Mouse (Mus musculus) forelimb bud, embryonic 11.5 days (tissue): ENCODE data around the gene Fbxl3.
A peak's percentile ranks its signal among the peaks of the same experiment; 100 is the strongest.

Source experiments
- DNase-seq: peaks from one replicate; pipeline ENCODE4 v3.0.0-alpha.2; 2012; ENCODE audit warnings: low read depth, low spot score

The Fbxl3 gene

DNA sequence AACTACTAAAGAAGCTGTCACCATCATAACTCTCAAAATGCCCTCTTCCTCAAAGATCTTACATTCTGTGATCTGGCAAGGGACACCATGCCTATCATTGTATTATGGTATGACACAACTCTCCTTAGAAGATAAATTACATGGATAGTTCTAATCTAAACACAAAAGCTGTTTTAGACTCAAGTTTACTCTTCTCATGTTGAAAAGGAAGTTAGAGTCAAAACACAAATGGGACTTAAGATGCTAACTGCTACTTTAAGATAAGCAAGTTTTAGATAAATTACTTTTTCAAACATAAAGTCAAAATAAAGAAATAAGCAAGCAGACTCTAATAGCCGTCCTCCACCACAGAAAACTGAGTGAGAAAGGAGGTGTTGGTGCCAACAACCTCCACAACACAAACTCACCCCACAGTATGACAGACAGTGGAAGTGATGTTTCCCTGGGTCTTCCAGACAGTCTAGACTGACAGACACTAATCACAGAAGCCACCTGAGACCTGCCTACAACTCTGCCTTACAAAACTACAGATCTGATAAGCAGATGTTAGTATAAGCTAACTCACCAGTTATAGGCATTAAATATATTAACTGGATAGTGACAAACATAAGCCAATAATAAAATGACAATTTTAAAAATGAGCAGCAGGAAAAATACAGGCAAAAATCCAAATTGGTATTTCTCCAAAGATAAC, 13.4 kb downstream of the Fbxl3 start:
- DNase-seq = no peak

DNA sequence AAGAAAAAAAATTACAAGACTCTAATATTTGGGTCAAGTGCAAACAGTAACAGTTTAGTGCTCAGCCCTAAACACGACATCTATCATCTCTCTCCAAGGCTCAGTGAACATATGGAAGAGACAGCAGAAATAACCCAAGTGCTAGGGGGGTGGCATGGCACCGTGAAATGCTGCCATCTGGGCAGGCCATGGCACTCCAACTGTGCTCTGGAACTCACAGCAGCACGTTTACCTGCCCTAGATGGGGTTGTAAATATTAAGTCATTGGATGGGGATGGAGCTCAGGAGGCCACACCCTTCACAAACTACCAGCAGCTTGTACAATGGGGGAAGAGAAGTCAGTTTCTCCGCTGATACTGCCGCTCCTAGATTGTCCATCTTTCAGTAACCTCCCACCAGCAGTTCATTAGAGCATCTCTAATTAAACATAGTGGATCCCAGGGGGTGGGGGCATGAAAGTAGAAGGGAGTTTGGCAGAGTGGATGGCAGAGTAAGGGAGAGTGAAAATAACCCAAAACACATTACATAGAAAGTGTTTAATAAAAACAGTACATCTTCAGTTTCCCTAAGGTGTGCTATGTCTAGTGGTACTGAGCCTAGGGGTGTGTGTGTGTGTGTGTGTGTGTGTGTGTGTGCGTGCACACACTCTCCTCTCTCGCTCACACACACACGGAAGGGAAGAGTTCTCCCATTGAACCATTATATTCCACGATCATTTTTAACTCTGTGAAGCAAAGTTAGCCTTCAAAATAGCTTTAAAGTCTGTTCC, 20.0 kb downstream of the Fbxl3 start:
- DNase-seq = no peak

DNA sequence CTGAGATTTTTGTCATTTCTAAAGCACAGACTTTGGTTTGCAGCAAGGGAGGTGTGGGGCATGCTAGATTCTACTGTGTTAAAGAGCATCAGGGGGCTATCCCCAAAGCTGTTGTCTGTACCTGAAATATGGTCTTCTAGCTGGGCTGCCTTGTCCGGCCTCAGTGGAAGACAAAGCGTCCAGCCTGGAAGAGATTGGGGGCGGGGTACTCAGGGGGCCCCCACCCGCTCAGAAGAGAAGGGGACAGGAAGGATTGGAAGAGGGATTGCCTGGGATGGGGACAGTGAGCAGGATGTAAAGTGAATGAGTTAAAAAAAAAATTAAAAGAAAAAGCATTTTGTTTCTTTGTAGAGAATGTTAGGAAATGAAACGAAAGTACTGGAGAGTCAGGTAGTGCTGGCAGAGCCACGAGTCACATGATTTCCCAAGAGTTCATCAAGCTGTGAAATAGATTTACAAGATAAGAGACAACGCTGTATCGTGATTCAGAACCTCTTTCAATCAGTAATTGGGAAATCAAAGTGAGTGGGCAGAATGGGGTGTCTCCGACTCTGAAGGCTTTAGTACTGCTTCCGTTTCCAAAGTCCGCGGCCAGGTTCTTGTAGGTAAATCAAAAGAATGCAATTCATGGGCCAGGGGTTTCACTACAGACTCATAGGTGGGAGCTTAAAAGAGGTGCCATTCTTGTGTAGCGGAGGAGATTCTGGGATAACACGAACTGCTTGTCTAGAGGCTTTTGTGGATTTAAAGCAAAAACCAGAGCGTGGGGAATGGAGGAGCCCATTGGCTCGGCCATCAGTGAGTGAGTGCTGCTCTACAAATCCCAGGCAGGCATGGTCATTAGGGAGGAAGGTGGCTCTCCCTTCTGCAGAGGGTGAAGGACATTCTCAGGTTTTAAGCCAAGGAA, 21.1 kb downstream of the Fbxl3 start:
- no peak for DNase-seq

DNA sequence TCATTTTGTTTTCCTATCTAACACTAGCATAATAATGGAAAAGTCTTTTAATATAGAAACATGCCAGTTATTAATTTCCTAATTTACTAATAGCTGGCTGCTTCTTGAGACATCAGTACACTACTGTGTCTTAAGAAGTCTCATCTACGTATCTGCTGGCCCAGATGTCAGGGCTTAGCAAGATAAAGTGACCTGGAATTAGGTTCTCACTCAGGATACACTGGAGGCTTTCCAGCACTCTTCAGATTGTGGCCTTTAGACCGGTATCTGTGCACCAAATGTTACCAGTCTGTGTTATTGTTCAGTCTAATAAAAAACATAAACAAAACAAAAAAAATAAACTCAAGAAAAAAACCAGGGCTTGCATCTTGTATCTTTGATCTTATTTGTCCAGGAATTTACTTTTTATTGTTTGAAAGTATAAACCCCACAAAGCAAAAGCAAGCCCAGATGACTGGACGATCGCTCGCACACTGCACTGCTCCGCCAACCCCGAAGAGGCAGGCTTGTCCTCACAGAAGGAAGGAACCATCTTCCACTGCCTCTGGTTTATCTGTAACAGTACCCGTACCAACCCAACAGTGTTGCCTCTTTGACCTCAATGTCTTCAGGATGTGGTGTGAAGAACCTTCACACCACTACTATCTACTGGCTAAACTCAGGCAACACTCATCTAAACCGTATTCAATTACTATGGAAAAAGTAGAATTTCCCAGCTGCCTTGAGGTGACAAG, 21.9 kb downstream of the Fbxl3 start:
- no peak for DNase-seq

DNA sequence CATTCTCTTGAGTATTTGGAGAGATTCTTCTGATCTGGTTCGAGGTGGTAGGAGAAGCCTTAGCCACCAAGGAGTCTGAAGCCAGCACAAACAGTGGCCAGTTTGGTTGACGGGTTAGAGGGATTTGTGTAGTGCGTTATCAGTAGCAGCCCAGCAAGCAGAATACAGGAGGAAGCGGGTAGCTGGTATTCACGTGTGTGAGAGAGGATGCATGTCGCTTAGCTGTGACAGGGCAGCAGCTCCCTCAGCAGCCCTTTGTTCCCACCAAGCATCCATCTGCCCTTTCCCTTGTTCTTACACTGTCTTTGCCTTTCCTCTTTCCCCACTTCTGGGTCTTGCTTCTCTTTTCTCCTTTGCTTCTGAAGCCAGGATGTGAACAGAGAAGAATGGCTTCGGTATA, 24.2 kb downstream of the Fbxl3 start:
- no peak for DNase-seq

DNA sequence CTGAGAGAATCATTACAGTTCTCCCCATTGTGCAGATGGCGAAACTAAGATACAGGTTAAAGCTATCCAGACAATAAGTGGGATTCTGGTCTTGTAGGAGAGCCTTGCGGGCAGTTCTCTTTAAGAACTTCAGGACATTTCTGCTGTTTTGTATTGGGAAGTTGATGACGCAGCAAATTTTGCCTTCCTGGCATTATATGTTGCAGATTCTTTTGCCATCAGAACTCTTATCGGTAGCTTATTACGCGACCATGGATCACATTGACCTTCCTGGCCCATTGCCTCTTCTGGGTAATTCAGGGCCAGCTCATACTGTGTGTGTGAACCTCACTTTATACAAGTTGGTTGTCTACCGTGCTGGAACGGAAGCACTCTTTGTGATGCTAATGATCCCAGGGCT, 25.5 kb downstream of the Fbxl3 start:
- DNase-seq = no peak

DNA sequence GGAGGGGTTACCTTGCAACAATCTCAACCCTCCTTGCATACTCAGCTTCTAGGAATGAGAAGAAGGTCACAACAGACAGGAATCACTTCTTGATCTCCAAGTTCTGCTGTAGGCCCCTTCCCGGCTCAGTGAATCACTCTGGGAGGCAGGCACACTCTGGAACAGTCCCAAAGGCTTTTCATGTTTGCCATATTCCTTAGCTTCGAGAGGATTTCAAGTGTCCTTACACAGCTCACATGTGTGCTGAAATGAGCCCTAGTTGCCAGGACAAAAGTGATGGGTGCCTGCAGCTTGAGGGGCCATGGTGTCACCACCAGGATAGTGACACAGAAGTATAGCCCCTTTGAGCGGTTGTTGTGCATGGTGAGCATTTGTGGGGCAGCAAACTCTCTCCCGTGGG, 26.6 kb downstream of the Fbxl3 start:
- DNase-seq = no peak

DNA sequence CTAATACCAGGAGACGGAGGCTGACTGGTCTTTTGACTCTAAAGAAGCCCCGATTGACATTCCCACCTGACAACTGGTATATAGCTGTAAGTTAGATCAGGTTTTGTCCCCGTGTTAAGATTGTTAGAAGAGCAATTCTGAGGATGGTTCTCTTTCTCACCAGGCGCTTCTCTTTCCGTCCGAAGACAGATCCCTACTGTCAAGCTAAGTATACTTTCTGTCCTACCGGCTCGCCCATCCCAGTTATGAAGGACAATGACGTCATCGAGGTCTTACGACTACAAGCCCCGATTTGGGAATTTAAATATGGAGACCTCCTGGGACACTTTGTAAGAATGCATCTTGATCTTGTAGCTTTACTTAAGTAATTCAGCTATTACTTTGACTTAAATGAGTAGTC, 27.9 kb downstream of the Fbxl3 start:
- no peak for DNase-seq

DNA sequence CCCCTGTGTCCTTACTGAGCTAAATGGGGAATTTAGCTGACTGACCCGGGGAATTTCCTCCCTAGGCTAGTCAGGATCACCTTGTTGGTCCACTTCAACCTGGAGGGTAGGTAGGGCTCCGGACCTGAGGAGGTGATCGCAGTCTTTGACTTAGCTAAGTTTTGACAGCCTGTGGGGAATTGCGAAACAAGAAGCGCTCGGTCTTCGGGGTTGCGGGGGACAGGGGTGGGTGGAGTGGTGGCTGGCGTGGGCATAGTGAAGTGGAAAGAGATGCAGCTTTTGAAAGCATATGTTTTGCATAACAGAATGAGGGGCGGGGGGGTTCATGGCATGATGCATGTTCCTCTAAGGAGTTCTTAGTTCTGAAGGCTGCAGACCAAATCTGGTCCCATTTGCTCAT, 28.6 kb downstream of the Fbxl3 start:
- no peak for DNase-seq

DNA sequence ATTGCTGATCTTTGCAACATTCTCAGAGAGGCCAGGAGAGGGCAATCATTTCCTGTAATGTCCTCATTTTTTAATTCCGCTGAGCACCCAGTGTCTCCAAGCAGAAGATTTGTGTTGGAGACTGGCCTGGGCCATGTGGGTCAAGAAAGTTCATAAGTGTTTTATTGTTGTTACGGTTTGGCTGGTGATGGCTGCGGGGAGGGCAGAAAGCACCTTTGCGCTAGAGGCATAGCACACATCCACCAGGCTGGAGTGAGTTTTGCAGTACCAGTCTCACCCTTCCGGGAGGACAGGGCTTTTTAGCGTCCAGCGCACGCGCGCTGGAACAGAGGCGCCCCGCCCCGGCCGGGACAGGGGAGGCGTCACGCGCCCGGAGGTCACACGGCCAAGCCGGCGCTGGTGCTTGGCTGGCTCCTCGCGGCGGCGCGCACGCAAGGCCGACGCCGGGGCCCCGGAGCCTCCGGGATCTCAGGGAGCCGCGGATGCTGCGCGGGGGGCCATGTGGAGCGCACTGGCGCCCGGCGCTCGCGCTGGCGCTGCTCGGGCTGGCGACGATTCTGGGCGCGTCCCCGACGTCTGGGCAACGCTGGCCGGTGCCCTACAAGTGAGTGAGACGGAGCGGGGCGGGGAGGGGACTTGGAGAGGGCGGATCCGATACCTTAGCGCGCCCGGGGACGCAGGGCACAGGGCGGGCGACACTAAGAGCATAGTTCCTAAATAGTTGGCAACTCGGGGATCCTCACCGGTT, 29.3 kb downstream of the Fbxl3 start, which contains the start of gene Cln5:
TSS of gene Cln5 (plus strand) at position 353 of the 748 bp plus-strand sequence.
- peak; percentile 95 for DNase-seq

DNA sequence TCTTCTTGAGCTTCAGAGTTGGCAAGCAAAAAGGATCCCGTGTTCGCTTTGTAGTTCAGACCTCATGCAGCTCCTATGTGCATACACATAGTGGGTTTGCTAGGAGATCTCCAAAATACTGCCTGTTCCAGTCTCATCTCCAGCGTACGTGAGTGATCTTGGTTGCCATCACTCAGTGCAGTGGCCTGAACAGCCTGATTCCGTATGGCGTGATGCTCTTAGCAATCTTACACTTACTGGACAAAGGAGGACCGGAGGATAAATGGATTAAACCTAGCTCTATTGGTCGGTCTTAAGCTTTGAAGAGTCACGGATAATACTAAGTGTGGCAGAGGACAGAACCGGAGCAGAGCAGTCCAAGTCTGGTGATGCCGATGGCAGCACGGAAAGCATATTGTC, 29.9 kb downstream of the Fbxl3 start:
- no peak for DNase-seq

DNA sequence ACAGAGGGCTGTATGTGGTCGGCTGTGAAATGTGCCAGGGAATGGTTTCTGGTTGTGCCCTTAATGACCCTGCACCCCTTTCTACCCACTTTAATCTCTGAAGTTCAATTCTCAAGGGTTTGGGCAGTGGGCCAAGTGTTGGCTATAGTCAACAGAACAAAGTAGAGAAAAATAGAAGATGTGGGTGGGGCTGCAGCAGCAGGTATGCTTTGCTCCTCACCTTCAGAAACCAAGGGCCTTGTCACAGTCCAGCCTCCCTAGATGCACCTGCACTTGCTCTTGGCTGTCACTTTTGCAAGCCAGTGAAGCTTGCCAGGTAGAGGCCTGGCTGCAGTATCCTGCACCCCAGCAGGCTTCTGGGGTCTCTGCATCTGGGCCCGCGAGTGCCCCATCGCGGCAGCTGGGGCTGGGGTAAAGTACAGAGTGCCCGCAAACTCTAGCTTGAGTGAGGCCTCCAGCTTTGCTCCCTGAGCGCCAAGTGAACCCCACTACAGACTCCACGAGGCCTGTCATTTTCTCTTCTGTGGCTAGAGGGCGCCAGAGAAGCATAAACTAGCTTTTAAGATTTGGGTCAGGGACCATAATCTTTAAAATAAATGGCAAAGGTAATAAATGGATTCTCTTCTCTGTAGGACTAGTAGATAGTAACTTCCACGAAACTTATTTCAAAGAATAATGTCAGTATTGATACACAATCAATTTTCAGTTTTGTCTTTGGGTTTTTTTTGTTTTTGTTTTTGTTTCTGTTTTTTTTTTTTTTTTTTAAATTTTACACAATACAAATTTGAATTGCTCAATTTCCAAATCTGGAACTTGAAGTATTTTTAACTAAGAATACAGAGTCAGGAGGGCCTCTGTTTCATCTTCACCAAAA, 33.8 kb downstream of the Fbxl3 start:
- peak; percentile 66 for DNase-seq

DNA sequence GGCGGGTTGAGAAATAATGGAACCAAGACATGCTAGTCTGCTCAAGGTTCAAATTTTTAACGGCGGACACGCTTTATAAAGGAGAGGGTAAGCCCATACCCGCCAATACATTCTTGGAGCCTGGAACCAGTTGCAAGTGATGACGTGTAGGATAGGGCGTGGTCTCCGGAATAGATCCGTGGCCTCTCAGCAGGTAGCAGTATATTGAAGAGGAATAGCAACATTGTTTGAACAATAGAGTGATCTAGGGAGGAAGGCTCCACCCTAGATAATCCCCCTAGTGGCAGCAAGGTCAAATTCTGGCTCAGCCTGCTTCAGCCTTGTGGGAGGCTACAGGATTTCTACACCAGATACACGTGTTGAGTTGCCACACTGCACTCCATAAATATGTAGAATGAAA, 39.9 kb downstream of the Fbxl3 start:
- DNase-seq = no peak

DNA sequence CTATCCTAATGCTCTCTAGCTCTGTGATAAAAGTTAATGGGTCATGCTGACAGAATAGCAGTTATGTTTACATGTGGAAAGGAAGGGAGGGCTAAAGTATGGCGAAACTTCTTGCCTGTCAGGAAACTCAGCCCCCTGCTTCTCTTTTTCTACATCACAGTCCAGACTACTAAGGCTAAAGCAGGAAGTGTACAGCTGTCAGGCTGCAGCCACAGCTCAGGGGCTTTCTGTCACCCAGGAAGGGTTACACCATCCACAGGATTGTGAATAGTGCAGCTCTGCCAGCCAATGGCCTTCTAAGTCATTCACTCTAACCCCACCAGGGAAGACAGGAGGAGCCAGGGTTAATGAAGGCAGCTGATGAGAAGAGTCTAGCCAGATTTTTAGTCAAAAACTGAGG, 40.4 kb downstream of the Fbxl3 start:
- no peak for DNase-seq

DNA sequence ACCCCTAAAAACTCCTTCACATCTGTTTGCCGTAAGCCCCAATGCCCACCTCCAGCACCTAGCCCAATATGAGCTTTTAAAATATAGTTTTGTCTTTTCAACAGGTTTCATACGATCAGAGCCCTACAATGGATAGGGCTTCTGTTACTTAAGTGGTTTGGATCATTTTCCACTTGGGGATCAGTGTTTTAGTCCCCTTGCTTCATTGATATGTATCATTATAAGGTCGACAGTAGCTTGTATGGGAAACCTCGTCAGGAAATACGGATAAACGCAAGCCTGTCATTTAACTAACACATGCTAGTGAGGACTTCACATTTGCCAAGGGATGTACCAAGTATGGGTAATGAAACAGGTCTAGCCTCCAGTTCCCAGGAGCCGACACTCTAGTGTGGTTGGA, 42.8 kb downstream of the Fbxl3 start:
- DNase-seq = no peak

DNA sequence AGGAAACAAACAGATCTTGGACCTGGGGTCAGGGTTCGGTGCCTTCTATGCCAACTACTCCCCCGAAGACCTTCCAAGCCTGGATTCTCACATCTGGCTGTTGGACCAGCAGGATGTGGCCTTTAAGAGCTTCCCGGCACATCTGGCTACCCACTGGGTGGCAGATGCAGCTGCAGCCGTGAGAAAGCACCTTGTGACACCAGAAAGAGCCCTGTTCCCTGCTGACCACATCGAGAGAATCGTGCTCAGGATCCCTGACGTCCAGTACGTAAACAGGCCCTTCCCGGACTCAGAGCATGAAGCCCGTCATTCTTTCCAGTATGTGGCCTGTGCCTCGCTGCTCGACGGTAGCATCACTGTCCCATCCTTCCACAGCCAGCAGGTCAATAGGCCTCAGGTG, 44.6 kb downstream of the Fbxl3 start:
- no peak for DNase-seq

DNA sequence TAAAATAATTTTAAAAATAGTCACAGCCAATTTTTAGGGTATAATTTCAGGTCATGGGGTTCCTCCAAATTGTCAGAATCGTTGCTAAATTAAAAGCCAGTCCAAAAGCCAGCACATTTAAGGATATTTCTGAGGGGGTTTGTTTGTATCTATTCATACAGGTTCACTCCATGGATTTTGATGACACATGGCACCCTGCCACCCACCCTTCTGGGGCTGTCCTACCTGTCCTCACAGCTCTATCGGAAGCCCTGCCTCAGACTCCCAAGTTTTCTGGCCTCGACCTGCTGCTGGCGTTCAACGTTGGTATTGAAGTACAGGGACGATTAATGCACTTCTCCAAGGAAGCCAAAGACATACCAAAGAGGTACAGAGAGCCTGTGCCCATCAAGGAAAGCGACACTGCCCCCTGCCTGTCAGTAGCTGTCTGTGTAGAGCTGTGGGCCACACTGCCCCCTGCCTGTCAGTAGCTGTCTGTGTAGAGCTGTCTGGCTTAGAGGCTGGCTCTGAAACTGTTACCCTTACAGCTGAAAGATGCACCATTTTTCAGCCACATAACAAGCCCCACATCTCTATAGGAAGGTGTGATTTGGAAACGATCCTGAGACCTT, 48.1 kb downstream of the Fbxl3 start:
- DNase-seq = peak; percentile 63

DNA sequence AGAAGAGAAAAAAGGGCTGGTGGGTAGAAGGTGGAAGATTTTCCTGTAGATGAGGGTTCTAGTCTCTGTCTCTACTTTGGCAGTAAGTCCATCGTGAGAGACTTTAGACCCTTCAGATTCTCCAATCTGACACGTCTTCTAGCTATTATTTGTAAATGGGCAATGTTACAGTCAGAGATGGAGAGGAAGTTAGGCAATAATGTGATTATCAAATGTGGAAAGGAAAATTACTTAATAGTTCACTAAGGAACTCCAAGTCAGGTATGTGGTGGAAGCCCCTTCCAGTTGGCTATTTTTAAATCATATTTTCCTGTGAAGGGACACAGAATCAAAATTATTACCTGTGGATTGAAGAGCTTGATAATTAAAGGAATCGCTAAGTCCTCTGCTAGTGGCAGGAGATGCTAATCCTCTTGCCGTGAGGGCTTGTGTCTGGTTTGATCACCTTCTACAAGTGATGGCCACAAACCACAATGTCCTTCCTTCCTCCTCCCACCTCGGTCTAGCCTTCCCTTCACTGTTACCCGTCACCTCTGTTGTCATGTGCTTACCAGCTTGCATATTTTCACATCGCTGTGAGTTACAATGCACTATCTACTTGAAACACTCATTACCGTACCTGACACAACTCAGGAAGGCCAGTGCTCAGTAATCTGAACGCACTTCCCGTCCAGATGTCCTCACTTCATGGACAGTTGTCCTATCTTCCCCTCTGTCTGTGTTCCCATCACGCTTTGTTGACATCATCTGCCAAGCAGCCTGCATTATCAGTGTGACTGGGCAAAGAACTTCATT, 50.9 kb downstream of the Fbxl3 start:
- no peak for DNase-seq

DNA sequence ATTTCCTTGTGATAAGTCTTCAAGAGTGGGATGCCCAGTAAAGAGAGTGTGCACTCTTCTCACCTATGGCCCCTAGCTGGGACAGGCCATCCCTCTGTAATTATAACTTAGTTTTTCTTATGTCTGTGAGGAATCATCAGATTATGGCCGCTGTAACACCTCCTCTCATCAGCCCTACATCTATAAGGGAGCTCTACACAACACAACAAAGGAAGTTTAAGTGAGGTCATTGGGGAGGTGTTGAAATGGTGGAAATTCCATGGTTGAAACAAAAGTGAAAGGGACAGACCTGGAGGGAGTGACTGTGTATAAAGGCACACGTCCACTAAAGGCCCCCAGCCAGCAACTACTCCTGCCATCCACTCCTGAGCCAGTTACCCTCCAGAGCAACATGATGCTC, 52.7 kb downstream of the Fbxl3 start, which contains the start of gene Acod1:
TSS of gene Acod1 (plus strand) at position 301 of the 400 bp plus-strand sequence.
- no peak for DNase-seq
